Mouse (Mus musculus) retina, postnatal 1 day (tissue): Measurements from ENCODE around the gene Dus2.
"Not testable (repeated sequence)": the region's sequence is repeated elsewhere in the genome, so short reads cannot be mapped to it uniquely, and the experiment has no call there.

ENCODE experiments used
- DNase-seq: peaks from one replicate; pipeline ENCODE4 v3.0.0-alpha.2; 2012

Dus2 gene

DNA sequence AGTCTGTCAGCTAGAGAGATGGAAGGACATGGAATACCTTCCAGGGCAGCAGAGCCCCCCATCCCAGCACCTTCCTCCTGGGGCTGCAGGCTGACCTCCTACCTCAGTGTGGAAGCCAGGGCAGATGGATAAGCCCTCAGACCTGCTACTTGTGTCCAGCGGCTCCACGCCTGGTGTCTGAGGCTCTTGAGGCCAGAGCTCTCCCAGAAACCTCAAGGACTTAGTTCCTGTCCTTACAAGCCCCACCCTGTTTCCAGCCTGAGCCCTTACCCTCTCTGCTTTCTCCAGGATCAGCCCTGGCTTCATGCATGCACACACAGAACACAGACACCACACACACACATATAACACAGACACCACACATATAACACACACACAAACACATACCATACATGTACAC lies 409 bp downstream of the Dus2 start:
- no peak for DNase-seq

GRCm38 (mm10) chr8:105992499-105992898 lies 1.4 kb downstream of the Dus2 start:
- DNase-seq, result no peak

DNA sequence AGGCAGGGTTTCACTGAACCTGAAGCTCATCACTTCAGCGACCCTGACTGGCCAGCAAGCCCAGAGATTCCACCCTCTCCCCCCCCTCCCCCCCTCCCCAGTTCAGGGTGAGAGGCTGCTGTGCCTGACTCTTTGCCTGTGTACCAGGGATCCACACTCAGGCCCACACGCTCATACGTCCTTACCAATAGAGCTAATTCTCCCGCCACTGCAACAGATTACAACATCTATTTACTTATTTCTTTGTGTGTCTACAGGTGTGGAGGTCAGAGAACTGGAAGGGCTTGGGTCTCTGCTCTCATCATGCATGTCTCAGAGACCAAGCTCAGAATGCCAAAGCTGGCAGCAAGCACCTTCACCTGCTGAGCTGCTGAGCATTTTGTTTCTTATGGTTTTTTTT lies 2.1 kb downstream of the Dus2 start:
- no peak for DNase-seq

DNA sequence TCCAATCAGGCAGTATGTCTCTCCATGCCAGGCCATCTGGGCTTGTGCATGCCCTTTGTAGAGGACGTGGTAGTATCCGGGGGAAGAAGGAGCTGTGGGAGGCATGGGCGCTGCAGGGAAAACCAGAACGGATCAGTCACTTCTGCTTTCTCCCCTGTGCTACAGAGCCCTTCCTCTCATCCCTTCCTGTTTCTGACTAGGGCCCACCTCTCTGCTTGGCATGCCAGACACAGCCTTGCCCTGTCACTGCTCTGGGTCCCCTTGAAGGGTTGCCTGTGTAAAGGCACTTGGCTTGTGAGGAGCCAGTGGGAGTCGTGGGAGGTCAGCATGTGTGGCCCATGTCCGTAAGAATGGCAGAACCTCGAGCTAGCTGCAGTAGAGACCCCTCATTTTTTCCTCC lies 5.2 kb downstream of the Dus2 start:
- DNase-seq, result no peak

DNA sequence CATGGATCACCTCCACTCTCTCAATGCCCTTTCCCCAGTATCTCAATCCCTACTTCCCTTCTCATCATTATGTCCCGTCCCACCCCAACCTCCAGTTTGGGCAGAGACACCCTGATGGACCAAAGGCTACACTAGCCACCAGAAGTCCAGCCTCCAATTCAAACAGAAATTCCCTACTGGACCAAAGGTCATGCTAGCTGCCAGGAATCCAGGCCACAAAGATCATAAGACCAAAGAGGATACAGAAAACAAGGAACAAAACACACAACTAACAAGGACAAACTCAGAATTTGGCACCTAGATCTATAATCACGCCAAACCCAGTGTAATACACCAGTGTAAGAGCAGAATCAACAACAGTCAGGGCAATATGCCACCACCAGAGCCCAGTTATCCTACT lies 7.8 kb downstream of the Dus2 start:
- DNase-seq, result no peak

GRCm38 (mm10) chr8:106001908-106002307 lies 10.8 kb downstream of the Dus2 start:
- DNase-seq, result no peak

DNA sequence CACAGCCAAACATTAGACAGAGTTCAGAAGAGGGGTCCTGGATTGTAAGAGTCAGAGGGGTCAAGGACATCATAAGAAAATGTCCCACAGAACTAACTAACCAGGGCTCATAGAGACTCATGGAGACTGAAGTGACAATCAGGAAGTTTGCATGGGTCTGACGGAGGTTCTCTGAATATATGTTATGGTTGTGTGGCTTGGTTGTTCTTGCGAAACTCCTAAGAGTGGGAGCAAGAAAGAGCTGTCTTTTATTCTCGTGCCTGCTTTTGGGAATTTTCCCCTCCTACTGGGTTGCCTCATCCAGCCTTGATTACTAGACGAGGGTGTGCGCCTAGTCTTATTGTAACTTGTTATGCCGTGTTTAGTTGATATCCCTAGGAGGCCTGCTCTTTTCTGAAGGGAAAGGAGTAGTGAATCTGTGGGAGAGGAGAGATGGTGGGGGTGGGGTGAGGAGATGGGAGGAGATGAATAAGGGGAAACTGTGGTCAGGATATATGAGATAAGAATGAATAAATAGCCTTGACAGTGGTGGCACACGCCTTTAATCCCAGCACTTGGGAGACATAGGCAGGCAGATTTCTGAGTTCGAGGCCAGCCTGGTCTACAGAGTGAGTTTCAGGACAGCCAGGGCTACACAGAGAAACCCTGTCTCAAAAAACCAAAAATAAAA lies 13.5 kb downstream of the Dus2 start:
- no peak for DNase-seq

DNA sequence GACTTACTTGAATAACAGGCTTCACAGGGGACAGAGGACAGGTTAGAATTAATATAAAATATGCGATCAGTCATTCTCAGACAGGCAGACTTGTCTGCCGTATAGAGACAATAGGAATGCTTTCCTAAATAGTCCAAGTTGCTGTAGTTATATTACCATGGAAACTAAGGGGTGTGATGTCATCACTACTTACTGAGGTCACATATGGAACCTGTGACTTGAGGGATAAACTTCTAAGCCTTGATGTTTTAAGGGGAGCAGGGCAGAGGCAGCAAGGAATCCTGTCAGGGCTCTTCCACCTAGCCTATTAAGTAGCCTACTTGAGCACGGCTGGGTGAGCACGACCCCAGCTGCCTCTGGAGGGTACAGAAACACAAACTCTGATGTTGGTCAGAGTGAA lies 14.7 kb downstream of the Dus2 start, which contains the start of gene Dpep2nb:
Gene Dpep2nb (minus strand): TSS at position 101 of the 400 bp plus-strand sequence.
- no peak for DNase-seq

- peak; percentile 19 for DNase-seq
These were observed 15.3 kb downstream of the Dus2 start for GRCm38 (mm10) chr8:106006413-106006812.

DNA sequence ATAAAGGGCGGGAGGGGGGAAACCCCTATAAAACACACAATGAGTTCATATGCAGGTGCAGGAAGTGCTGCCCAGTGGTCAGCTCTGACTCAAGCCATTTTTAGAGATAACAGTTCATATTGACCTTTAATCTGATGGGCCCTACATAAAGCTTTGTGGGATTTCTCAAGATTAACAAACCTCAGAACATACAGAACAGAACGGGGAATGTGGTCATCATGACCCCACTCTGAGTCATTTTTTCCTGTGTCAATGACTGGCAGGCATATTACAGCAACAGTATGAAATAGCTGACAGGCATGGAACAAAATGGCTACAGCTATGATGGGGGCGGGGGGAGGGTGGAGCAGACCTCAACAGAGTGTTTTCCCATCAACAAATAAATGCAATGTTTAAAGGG lies 16.0 kb downstream of the Dus2 start:
- DNase-seq, result no peak

DNA sequence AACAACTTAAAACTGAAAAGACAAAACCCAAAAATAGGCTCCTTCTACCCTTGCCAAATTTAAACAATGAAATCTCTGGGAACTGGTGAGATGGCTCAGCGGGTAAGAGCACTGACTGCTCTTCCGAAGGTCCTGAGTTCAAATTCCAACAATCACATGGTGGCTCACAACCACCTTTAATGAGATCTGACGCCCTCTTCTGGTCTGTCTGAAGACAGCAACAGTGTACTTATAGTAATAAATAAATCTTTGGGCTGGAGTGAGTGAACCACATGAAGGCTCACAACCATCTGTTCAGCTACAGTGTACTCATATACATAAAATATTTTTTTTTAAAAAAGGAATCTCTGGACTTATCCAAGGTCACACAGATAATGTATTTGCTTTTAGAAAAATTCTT lies 16.8 kb downstream of the Dus2 start:
- DNase-seq, result not testable (repeated sequence)

DNA sequence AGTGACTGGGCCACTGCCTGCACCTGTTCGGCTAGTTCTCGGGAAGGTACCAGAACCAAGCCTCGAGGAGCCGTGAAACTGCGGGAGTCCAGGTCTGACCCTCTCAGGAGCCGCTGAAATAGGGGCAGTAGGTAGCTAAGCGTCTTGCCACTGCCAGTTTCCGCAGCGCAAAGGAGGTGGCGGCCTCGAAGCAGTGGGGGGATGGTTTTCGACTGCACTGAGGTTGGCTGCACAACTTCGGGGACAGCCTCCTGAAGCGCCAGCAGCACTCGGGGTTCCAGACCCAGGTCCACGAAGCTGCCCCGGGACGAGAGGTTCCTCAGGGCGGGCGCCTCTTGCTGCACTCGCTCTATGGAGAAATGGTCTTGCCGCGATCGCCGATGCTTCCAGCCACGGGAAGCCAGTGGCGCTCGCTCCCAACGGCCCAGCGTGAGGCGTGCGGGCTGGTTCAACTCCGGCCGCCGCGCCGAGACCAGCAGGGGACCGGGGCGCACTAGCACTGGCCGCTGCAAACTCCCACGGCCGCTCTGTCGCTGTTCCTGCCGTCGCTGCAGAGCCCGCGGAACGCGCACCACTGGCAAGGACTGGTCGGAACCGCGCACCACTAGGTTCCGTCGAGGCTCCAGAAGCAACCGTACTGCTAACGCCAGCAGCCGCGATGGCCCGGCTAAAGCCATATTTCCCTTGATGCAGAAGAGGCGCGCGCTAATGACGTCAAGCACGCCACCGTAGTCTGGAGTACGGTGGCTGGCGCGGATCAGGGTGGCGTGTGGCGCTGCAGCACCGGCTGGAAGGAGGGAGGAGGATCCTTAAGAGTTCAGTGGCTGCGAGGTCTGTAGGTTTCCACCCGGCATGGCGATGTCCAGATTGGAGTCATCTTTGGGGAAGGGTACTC lies 19.9 kb downstream of the Dus2 start:
- peak; percentile 97 for DNase-seq

GRCm38 (mm10) chr8:106011643-106011986 lies 20.5 kb downstream of the Dus2 start, which contains the start of gene Ddx28:
Gene Ddx28 (minus strand): TSS chr8:106011882.
- no peak for DNase-seq

- DNase-seq, result not testable (repeated sequence)
These were observed 21.1 kb downstream of the Dus2 start for GRCm38 (mm10) chr8:106012203-106012602.

DNA sequence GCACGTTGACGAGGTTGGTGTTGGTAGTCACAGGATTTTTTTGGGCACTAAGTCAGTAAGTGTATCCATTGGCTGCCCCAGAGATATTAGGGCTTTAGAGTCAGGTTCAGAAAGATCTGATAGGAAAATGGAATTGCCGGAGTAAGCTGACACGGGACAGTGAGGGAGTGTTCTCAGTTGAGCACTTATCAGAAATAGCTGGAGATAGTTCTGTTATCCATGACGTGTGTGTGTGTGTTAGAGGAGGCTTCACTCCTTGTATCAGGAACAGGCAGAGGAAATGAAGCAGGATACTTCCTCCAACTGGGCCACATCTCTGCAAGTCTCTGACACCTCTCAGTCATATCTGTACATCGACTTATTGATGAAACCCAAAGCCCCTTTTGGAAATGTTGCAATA lies 25.1 kb downstream of the Dus2 start:
- DNase-seq, result no peak

- no peak for DNase-seq
These were observed 26.0 kb downstream of the Dus2 start for GRCm38 (mm10) chr8:106017130-106017529.

- no peak for DNase-seq
These were observed 26.9 kb downstream of the Dus2 start for GRCm38 (mm10) chr8:106018039-106018438.

DNA sequence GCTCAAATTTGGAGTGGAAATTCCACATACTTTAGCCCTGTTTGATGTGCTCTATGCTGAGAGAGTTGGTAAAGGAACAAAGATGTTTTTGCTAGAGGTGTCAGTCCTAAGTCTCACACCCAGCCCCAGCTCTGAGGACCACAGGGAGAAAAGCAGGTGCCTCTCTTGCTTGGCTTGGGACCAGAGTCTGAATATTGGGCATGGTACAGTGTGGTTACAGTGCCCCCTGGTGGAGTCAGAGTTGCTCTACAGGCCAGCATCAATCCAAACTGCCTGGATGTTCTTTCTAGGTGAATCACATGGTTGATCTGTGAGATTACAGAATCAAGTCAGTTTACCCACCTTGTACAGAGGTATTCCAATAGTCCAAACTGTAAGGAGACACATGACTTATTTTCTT lies 31.3 kb downstream of the Dus2 start:
- DNase-seq, result peak; percentile 83

DNA sequence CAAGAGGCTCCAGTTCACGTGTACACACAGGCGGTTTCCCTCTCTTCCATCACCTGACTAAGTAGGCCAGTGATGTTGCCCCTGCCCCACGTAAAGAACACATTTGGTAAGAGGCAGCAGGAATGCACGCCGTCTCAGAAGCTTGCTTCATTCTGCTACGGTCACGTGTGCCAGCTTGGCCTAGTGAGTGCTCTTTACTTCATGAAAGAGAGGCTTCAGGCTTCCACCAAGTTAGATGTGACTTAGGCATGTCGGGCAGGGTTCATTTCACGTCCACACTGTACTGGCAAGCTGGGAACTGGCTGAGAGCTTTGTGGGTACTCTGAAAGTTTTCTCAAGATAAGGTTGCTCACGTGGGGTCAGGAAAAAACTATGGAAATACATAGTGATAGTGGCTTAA lies 47.6 kb downstream of the Dus2 start:
- no peak for DNase-seq

- no peak for DNase-seq
These were observed 48.5 kb downstream of the Dus2 start for GRCm38 (mm10) chr8:106039605-106040004.

GRCm38 (mm10) chr8:106040218-106040617 lies 49.1 kb downstream of the Dus2 start:
- DNase-seq, result no peak

DNA sequence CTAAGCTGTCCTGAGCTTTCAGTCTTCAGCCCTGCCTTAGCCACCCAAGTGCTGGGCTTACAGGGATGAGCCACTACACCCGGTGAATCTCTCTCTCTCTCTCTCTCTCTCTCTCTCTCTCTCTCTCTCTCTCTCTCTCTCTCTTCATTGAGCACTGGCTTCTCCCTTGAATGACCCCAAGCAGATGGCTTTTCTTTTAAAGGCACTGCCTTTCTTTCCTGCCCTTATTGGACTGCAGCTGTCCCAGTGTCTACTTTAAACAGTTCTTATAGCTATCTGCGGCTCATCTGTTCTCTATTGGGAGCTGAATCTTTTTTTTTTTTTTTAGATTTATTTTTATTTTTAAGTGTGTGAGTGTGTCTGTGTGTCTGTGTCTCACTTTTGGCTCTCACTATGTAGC lies 51.9 kb downstream of the Dus2 start:
- no peak for DNase-seq

DNA sequence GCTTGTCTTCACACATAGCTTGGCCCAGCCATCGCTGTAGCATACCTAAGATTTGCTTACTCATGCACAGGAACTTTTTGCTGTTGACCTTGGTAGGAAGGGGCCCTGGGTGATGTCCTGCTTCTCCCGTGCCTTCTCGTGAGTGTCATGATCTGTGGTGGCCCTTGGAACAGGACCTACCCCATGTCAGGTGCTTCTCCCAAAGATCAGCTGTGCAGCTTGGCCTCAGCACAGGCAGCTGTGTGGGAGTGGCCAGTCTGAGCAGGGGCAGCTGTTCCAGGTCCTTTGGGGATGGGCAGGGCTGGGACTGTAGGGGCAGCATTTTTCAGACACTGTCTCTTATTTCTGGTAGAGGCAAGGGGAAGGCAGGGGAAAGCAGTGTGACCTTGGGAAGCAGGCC lies 53.0 kb downstream of the Dus2 start:
- peak; percentile 25 for DNase-seq

DNA sequence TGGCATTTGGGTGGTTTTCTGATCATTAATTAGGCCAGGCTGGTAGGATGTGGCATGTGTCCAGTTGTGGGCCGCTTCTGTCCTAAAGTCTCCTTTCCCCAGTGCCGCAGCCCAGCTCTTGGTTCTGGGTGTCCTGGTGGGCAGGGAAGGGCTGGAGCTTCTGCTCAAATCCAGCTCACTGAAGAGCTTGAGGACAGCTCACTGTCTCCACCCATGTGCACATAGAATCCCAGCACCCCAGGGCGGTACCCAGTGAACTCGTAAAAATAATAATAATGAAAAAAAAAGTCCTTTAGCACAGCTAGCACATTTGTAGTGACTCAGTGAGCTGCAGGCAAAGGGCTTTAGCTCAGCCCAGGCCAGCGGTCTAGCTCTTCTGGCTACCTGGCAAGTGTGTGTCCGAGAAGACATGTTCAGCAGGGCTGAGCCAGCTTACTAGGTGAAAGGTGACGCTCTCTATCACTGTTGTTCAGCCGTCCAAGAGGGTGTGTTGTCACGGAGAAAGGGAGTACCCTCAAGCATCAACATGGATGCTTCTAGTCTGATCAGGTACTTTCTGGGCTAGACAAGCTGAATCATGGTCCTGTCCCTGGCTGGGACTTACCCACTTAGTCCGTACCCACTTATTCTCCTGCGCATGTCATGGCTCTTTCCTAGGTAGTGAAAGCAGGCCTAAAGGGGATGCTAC lies 55.9 kb downstream of the Dus2 start:
- DNase-seq, result no peak
